Mouse (Mus musculus) thymus, postnatal 0 days (tissue): Measurements from ENCODE around the gene Litaf. TPM values are rescaled to one million over a fixed set of nuclear protein-coding genes. Genes with fewer than 3 reads are reported as not detected.
"Not testable (repeated sequence)": the region's sequence is repeated elsewhere in the genome, so short reads cannot be mapped to it uniquely, and the experiment has no call there.

Experiments used
- DNase-seq: peaks from one replicate; pipeline ENCODE4 v3.0.0-alpha.2; 2015; ENCODE audit warnings: low spot score
- polyA plus RNA-seq: library from polyadenylated mRNA; unstranded; fragments of >200 nt; fragmentation: Nextera tagmentation; extraction: Ambion mirVana; gene quantifications from 2 replicates; pipeline ENCODE4 v1.2.1, GENCODE M21; 2015

Litaf gene
- polyA plus RNA-seq, 1 experiment from 2014 or later = 38.5 TPM

DNA sequence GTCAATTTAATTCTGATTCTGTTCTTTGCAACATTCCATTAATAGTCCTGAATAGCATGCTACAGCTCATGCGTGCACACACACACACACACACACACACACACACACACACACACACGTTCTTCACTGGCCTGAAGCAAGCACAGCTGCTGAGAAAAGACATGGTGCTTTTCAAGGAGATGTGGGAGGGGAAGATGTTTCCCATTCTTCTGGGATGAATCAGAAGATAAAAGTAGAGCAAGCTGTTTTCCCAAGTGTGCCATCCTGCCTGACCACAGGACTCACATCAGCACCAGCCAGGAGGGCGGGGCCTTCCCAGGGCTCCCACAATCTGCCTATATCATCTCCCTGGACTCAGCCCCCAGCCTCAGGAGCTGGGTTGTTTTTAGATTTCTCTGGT is 41.1 kb downstream of the Litaf start:
- DNase-seq = no peak

DNA sequence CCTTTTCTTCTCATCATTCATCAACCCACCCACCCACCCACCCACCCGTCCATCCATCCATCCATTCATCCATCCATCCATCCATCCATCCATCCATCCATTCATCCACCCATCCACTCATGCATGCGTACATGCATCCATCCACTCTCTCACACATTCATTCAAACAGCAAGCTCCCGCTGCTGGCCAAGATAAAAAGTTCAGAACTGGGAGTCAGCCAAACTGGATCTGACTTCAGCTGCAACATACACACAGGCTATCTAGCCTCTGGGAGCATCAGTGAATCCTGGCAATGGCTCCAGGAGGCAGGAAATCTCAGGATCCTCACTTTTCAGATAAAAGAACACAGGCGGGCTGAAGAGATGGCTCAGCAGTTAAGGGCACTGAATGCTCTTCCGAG is 42.3 kb downstream of the Litaf start:
- no peak for DNase-seq

DNA sequence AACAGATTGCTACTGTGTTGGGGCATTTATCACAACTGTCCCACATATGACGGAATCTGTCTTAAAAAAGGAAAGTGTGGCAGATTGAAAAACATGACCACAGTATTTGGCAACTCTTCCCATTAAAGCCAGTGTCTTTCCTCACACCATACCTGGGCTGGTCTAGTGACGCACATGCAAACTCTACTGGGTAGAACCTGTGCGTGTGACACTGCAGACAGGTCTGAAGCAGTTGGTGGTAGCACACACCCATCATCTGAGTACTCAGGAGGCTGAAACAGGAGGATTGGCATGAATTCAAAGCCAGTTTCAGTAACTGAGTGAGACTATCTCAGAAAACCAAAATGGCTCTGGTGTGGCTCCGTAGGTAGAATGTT is 43.9 kb downstream of the Litaf start:
- no peak for DNase-seq

DNA sequence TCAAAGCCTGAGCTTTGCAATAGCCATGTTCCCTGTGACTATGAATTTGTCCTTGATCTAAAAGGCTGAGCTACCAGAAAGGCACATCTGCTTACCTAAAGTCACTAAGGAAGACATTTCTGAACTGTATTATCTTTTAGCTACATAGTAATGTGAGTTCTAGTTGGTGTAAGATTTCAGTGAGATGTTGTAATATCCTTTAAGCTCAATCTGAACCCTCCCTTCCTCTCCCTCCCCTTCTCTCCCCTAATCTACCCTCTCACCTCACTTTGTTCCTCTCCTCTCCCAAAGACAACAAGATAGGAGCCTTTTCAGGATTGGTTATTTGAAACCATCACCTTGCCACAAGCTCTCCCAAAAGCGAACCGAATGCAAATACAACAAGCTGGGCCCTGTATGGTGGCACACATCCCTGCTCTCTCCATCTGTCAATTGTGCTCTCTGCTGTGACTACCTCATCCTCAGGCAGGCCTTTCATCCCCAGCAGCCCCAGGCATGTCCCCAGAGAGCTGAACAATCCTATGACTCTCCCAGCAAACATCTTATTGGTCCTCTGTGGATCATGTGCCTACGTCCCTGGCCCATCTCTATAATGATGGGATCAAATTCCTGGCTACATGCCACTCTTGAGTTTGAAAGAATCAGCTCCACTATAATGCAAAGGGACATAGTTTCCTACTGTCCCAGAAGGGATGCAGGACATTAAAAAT is 44.4 kb downstream of the Litaf start:
- DNase-seq = no peak

DNA sequence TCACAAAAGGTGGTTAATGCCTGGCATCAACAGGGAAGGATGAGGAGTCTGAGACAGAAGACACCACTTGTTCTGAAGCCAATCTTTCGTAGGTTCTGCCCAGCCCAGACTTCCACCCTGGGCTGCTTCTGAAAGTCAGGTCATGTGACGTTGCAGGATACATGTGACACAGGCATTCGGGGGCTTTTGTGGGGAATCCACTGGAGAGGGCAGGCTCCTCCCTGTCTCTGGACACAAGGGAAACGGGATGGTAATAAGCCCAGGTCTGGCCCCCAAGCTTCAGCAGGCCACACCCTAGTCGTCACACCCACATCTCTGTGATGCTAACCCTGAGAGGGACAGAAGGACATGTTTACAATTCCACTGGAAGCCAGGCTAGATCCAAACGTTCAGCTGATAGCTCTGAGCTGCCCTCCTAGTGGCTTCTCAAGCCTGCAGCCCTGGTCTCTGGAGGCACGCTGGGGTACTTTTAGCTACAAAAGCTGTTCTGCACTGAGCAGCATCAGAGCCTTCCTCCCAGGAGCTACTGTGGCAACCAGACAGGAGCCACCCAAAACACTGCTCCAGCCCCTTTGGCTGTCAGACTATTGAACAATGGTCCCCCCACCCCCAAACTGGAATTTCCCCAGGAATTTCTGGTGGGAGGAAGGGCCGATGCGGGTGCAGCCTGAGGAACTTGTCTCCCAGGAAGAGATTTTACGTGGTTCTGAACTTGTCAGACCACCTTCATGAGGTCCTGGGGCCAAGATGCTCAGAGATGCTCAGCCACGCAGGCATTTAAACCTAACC is 48.0 kb downstream of the Litaf start:
- no peak for DNase-seq

DNA sequence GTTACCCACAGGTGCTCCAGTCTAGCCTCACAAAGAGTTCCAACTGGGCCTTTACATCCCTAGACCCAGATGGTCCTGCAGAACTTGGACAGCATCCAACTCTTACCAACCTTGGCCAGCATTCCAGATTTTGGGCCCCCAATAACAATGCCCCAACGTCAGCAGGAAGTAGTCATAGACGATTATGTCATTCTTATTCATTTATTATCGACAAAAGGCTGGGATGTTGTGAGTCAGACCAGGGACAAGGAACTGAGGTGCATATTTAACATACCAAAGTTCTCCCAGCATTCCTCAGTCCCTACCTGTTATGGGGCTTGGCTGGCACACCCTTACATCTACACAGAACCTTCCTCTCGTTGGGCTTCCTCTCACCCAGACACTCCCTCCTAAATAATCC is 49.6 kb downstream of the Litaf start:
- DNase-seq = no peak

DNA sequence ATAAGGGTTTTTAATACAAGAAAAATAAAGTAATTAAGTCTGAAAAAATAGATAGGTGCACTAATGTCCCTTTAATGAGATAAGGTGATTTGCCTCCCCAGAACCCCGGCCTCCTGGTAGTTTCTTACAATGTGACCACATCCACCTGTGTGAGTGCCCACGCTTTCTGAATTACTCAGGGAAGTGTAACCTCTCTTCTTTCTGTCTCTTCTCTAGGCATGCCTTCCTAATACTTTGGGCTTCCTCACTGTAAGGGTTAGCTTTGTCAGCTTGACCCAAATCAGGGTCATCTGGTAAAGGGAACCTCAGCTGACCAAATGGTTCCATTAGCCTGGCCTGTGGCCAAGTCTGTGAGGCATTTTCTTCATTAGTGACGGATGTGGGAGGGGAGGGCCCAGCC is 51.5 kb downstream of the Litaf start:
- no peak for DNase-seq

DNA sequence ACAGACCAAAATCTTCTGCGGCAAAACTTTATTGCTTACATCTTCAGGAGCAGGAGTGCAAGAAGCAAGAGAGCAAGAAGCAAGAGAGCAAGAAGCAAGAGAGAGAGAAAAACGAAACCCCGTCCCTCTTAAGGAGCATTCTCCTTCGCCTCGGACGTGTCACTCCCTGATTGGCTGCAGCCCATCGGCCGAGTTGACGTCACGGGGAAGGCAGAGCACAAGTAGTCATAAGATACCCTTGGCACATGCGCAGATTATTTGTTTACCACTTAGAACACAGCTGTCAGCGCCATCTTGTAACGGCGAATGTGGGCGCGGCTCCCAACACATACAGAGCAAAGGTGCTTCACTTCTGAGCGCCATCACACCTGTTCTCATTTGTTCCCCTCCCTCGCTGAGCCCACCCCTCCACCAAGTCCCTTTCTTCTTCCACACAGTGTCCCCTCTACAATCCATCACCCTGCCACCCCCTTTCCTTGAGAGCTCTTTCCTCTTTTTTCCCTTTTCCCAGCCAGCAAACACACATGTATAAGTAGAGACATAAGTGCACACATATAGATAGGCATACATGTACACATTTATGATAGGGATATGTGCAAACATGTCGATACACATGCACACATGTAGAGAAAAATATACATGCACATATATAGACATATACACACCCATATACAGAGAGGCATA is 52.4 kb downstream of the Litaf start:
- DNase-seq = not testable (repeated sequence)

DNA sequence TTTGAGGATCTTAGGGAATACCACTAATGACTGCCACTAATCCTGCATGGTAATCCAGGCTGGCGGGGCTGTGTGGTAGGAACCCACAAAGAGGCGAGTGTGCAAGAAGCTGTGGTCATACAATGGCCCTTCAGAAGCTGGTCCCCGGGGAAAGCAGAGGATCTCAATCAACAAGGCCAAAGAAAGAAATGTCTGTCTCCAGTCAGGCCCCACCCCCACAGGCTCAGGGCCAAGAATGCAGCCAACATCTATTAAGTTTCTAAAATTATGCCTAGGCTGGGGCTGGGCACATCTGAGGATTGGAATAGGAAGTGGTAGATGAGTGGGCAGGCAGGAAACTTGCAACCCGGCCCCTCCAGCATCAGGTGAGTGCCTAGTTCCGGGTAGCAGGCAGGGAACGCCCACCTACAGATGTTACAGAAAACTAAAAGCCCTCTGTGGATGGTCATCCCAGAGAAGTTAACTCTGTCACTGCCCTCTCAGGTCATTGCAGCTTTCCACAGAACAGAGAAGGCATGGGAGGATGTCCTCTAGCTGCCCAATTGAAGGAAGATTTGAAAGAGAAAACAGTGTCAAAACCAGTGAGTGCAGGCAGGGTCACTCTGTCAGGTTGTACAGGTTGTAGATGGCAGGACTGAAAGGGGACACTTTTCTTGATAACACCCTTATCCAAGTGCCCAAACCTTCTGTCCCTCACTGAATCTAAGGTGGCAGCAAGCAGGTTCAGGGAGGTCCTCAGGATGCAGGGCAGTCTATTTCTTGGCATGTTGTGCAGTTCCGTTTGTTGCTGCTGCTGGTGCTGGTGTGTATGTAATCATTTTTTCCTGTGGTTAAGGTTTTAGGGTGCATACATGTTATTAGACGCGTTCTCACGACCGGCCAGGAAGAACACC is 53.1 kb downstream of the Litaf start:
- DNase-seq = peak; percentile 23

DNA sequence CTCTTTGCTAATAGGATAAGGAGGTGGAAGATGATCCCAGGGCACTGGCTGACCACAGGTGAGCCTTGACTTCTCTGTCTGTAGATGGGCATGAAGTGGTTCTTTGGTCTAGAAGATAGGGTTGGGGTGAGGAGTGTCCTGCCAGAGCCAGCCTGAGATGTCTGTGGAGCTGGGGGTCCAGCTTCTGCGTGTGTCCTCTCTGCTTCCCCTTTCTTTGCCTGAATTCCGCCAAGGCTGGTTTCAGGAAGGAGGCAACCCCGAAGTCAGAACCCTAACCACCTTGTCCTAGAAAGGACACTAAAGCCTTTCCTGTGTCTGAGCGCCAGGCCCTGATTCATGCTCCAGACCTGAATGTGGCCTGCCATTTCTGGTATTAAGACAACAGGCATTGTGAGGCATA is 54.0 kb downstream of the Litaf start:
- no peak for DNase-seq

DNA sequence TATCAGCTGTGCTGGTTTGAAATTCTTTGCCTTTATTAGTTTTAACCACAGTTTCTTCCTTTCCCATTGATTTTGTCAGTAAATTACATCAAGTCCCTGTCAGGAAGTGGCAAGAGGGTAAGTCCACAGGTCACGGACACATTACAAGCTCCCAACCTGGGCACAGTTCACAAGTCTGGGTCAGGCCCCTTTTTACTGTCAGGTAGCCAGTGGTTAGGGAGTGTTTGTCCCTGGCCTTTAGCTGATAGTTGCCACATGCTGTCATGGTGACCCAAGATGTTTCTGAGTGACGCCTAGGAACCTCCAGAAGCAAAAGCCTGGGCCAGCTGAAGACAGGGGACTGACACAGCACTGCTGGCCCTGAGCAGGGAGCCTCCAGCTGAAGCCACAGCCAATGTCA is 54.8 kb downstream of the Litaf start:
- DNase-seq = no peak

DNA sequence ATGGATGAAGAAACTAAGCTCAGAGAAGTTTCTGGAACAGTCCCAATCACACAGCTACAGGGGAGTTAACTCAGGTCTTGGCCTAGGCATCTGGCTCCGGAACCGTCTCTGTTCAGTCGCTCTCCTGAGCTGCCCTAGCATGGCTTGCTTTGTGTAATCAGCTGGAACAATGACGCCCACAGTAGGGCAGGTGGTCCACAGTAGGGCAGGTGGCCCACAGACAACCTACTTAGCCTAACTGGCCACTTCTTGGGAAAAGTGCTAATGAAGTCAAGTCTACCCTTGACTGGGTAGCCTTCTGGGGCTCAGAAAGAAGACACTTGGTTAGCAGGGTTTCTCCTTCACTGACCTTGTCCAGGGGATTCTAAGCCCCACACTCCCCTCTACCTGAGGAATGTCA is 55.7 kb downstream of the Litaf start:
- DNase-seq = no peak

DNA sequence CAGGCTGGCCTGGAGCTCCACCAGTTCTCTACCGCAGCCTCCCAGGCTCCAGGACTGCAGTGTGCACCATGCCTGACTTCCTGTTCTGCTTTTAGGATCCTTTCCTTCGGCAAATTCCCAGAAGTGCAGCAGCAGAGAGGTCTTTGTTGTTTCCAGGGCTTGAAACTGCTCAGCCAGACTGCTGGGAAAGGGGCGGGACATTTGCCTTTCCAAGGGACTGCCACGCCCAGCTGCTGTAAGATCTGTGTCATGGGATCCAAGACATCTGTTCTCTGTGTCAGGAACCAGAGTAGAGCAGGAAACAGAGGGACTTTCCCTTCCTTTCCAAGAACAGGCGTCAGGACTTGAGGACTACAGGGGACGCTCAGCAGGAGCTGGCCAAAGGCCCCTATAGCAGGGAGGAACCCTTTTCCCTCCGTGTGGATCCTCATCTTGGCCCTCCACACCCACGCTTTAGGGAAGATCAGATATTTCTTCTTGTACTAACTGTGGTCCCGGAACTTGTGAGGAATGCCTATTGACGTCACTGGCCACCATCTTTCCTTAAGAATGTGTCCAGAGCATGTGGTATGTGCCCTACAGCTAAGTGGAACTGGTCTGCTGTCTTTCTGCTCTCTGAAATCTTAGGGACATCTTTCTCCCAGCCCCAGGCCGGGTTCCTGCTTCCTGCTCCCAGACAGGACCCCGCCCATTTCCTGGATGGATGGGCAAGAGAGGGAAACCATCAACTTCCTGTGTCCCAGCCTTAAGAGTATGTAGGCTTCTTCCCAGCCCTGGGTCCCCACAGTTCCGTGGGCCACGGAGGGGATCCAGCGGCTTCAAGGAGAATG is 57.6 kb downstream of the Litaf start:
- no peak for DNase-seq

DNA sequence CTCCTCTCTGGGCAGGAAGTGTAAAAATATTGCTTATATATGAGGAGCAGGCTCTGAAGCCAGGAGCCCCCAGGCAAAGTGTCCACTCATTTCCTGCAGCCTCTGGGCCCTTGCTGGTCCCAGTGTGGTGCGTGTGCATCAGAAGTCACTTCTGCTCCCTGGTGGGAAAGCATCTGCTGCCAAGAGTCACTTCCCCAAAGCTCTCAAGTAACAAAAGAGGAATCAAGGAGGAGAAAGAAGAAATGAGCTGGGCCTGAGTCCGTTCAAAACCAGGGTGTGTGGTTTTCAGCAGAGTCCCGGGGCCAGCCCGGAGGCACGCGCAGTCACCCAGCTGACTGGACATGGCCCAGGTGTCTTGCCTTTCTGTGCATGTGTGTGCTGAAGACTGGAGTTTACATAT is 59.9 kb downstream of the Litaf start:
- DNase-seq = no peak

DNA sequence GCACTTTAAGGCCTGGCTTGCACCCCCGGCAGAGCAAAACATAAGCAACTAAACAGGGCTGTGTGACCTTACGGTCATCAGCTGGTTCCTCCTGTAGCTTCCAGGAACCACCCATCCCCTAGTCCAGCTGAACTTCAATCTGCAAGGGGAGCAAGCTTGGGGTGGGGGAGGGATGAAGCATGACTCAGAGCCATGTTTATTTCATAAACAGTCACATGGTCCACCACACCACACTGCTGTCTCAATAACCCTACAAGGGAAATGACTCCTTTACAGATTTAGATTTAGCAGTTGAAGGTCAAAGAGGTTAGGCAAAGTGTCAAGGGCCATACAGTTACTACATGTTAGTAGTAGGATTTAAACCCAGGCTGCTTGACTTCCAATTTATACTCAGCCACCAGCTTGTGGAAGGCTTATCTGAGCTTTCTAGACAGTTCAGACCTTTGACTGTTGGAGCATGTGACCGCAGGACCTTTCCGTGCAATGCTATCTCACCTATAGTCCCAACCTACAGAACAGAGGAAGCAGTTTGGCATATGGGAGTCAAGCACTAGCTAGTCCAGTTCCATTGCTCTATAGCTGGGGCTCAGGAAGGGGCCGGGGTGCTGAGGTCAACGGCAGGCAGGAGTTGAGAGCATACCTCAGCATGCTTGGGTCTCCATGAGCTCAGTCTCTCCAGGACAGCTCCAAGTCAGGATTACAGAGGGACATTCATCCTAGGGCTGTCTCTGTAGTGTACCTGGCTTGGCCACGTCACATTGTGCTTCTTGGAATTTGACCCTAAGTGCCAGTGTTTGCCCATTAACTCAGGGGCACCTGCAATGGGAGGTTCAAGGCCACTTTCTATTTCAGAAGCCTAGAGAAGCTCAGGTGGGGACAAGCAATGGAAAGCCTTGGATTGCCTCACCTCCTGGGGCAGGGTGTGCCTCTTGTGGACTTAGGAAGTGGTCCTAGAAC is 64.0 kb downstream of the Litaf start:
- DNase-seq = no peak

DNA sequence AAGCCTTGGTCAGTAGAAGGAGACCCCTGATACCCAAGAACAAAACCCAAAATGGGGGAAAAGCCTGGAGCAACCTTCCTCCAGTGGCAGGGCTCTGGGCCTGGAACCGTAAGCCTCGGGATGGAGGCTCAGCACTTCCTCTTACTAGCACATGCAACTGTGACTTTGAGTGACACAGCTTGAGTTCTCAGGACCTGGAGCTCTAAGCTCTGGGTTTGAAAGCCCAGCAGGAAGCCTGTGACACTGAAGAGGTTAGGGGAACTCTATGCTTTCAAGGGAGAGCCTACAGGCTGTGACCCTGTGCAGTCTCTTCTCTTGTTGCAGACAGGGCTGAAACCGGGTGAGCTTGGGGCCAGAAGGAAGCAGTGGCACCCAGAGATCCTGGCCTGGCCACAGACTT is 66.1 kb downstream of the Litaf start:
- DNase-seq = no peak

DNA sequence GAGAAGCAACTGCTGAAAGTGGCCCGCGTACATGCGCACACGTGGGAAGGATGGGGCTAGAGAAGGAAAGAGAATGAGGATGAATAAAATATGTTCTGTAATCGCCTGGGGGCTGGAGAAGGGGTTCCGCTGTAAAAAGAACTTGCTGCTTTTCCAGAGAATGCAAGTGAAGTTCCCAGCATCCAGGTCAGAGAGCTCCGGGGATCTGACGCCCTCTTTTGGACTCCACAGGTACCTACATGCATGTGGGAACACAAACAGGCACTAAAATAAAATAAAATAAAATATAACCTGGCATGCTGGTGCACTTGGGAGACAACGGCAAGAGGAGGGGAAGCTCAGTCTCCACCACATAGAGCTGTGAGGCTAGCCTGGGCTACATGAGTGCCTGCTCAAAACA is 67.7 kb downstream of the Litaf start:
- no peak for DNase-seq

DNA sequence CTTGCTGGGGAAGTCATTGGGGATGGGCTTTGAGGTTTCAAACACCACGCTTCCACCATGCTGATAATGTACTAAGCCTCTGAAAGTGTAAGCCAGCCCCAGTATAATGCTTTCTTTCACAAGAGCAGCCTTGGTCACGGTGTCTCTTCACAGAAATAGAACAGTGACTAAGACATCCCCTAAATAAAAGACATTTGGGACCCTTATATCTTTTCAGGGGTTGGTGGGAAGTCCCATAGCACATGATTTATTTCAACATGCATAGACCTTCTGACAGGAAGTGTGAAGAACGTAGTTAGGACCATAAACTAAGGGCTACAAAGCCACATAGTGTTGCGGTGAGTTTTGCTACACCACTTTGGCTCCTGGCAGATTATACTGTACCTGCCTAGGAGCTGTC is 69.4 kb downstream of the Litaf start:
- no peak for DNase-seq

DNA sequence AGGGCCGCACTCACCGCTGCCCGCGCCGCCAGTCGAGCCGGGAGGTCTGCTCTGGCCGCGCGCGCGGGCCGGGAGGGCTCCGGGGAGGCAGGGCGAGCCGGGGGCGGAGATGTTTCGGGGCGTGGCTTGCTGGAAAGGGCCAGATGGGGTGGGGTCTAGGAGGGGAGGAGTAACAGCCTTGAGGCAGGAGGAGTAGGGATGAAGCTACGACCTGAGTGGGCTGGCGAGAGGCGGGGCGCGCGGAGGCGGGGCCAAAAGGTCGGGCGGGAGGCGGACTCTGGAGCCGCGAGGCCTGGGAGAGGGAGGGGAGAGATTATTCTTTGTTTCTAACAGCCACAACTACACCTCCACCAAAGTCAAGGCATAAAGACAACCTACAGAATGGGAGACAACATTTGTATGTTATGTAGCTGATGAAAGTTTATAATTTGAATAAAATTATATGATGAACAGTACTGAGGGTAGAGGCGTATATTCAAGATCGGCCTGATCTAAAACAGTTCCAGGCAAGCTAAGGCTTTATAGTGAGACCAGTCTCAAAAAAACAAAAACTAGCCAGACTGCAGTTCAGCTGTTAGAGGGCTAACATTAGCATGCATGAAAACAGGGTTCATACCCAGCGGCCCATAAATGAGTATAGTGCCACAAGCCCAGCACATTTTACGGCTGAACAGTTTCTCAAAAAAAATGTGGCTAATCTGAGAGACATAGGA is 72.8 kb downstream of the Litaf start:
- DNase-seq = peak; percentile 83
